ENCODE assay signal across 15 mouse cellular contexts in genomic region chr9:100979260-100979659, GRCm38 (mm10). TPM values are rescaled to one million over a fixed set of nuclear protein-coding genes. Genes with fewer than 3 reads are reported as not detected.
DNase-seq lines count a peak whose midpoint lies in the region; ATAC-seq and TF ChIP-seq lines count a peak whose summit lies in the region.
"Had no signal": no experiment of that assay in that cellular context is flagged by ENCODE, and none has a peak within 500 bp of the region (broad histone marks: within the 10 kb centered on the region; RNA-seq: fewer than 3 reads in every experiment).

No protein-coding gene starts in this region.

- H3K4me1 ChIP-seq in kidney, adult 2 months (ENCODE audit: control insufficient read depth, insufficient read depth, low read length): no peaks in the 10 kb centered on the region
- 0 out of 2 replicates have a peak, but pooled peaks cover 3% of the 10 kb centered on the region for H3K4me1 ChIP-seq in embryonic facial prominence, embryonic 14.5 days (ENCODE audit: control insufficient read depth, insufficient read depth, low read length)
- peaks cover 17% of the 10 kb centered on the region for H3K4me1 ChIP-seq in limb, embryonic 13.5 days
- H3K4me1 ChIP-seq: hindbrain, embryonic 13.5 days; midbrain, embryonic 13.5 days had no signal

- DNase-seq in cerebellum, postnatal 10 days: peak; percentile 31 to 48
- DNase-seq in cerebellum, adult 11 months: no peak
- peak; percentile 11 for DNase-seq in kidney, adult 2 months
- no peak for DNase-seq in kidney, adult 9 months
- DNase-seq in embryonic facial prominence, embryonic 14.5 days (ENCODE audit: low spot score): peak; percentile 63
- DNase-seq in urinary bladder, adult 2 months (ENCODE audit: low spot score): no peak
- no peak for DNase-seq in c-Kit-positive CD71-positive TER-119-positive erythroid progenitor cells, embryonic 14.5 days (ENCODE audit: low spot score)
- DNase-seq: adrenal gland, adult 8-10 months; gastrocnemius, postnatal 25 days; lung, postnatal 14 days; thymus, postnatal 4 days had no signal

- ATAC-seq in embryonic facial prominence, embryonic 14.5 days (ENCODE audit: low read depth): peak; percentile 84
- peak; percentile 79 for ATAC-seq in limb, embryonic 13.5 days (ENCODE audit: low FRiP score, low read depth)
- ATAC-seq: midbrain, embryonic 13.5 days had no signal

- H3K27ac ChIP-seq in kidney, adult 2 months (ENCODE audit: insufficient read depth, low read depth, low read length): no peak overlapping the region
- H3K27ac ChIP-seq in embryonic facial prominence, embryonic 14.5 days (replicated peaks; ENCODE audit: low read depth, low read length): no peak overlapping the region
- H3K27ac ChIP-seq in limb, embryonic 13.5 days: peak overlapping the region; percentile 55; the same call in 1 of the 2 replicates
- H3K27ac ChIP-seq: heart, embryonic 13.5 days; hindbrain, embryonic 13.5 days; midbrain, embryonic 13.5 days had no signal

- TF ChIP-seq CTCF in kidney, adult 2 months (conservative IDR thresholded peaks at IDR 0.05; ENCODE audit: insufficient read depth, insufficient read length, low read depth, low read length): no peak

- no peak overlapping the region for H3K9ac ChIP-seq in embryonic facial prominence, embryonic 14.5 days (ENCODE audit: low read depth, low read length)
- no peak overlapping the region for H3K9ac ChIP-seq in limb, embryonic 13.5 days
- H3K9ac ChIP-seq: heart, embryonic 13.5 days; hindbrain, embryonic 13.5 days; midbrain, embryonic 13.5 days had no signal

- H3K4me3 ChIP-seq in kidney, adult 2 months (ENCODE audit: insufficient read depth, low read depth, low read length): no peak overlapping the region
- no peak overlapping the region for H3K4me3 ChIP-seq in embryonic facial prominence, embryonic 14.5 days (ENCODE audit: low read depth, low read length)
- H3K4me3 ChIP-seq in limb, embryonic 13.5 days: no peak overlapping the region
- H3K4me3 ChIP-seq: heart, embryonic 13.5 days; hindbrain, embryonic 13.5 days; midbrain, embryonic 13.5 days had no signal

- no peak overlapping the region for H3K4me2 ChIP-seq in embryonic facial prominence, embryonic 14.5 days (ENCODE audit: low read depth, low read length)
- no peak overlapping the region for H3K4me2 ChIP-seq in limb, embryonic 13.5 days (replicated peaks)
- H3K4me2 ChIP-seq: heart, embryonic 13.5 days; hindbrain, embryonic 13.5 days; midbrain, embryonic 13.5 days had no signal

- no peaks in the 10 kb centered on the region for H3K27me3 ChIP-seq in kidney, adult 2 months (replicated peaks; ENCODE audit: control insufficient read depth, insufficient read depth, low read length)
- H3K27me3 ChIP-seq in embryonic facial prominence, embryonic 14.5 days (replicated peaks; ENCODE audit: control insufficient read depth, insufficient read depth, low read length): no peaks in the 10 kb centered on the region
- no peaks in the 10 kb centered on the region for H3K27me3 ChIP-seq in limb, embryonic 13.5 days
- H3K27me3 ChIP-seq: heart, embryonic 13.5 days; hindbrain, embryonic 13.5 days; midbrain, embryonic 13.5 days had no signal

- no peak for TF ChIP-seq POLR2A in kidney, adult 2 months (IDR thresholded peaks at IDR 0.05; ENCODE audit: low read depth, low read length)

- H3K9me3 ChIP-seq in embryonic facial prominence, embryonic 14.5 days (ENCODE audit: control insufficient read depth, low read length): no peaks in the 10 kb centered on the region
- no peaks in the 10 kb centered on the region for H3K9me3 ChIP-seq in limb, embryonic 13.5 days
- H3K9me3 ChIP-seq: hindbrain, embryonic 13.5 days; midbrain, embryonic 13.5 days had no signal

- 19% methylated on average over 5 of the region's 5 CpGs for WGBS in kidney, adult 2 months
- 37% methylated on average over 5 of the region's 5 CpGs for WGBS in embryonic facial prominence, embryonic 14.5 days
- 29% methylated on average over 5 of the region's 5 CpGs for WGBS in limb, embryonic 13.5 days

- H3K36me3 ChIP-seq in kidney, adult 2 months (ENCODE audit: control insufficient read depth, insufficient read depth, low read length): no peaks in the 10 kb centered on the region
- peaks cover 21% of the 10 kb centered on the region for H3K36me3 ChIP-seq in embryonic facial prominence, embryonic 14.5 days (ENCODE audit: control insufficient read depth, insufficient read depth, low read length)
- peaks cover 19% of the 10 kb centered on the region for H3K36me3 ChIP-seq in limb, embryonic 13.5 days

RNA-seq across cellular contexts. Expression of gene Pccb, which starts 55.4 kb away (rescaled TPM):
- 341 and 354 TPM in 2 replicates for polyA plus RNA-seq in kidney, adult 2 months (2012; rRNA removed)
- polyA plus RNA-seq in embryonic facial prominence, embryonic 14.5 days (2014; fragmentation: Nextera tagmentation; extraction: Ambion mirVana): 25.0 and 28.5 TPM in 2 replicates
- polyA plus RNA-seq in limb, embryonic 13.5 days (2015; fragmentation: Nextera tagmentation; extraction: Ambion mirVana): 26.1 and 29.6 TPM in 2 replicates
- polyA plus RNA-seq in urinary bladder, adult 2 months (2012; rRNA removed): 56.6 and 61.2 TPM in 2 replicates

Comparison
In these comparisons a context has a peak if more than half of its experiments do, and no peak if none do; other contexts are left out.
1. DNase-seq: peak in cerebellum, postnatal 10 days (2 of 2), kidney, adult 2 months (single experiment) and embryonic facial prominence, embryonic 14.5 days (single experiment); none in cerebellum, adult 11 months (single experiment), kidney, adult 9 months (single experiment), urinary bladder, adult 2 months (single experiment) and c-Kit-positive CD71-positive TER-119-positive erythroid progenitor cells, embryonic 14.5 days (single experiment).